Mouse (Mus musculus) cerebral cortex, adult 2 months (tissue): ENCODE data around the gene Ugt2b1.

ENCODE experiments used
- WGBS: fragments of 180-500 bp; shearing (Covaris S2); methylation state at CpG from one replicate; pipeline ENCODE4 v1.1.7; 2018; 5-methylcytosine and 5-hydroxymethylcytosine counted together

The Ugt2b1 gene

DNA sequence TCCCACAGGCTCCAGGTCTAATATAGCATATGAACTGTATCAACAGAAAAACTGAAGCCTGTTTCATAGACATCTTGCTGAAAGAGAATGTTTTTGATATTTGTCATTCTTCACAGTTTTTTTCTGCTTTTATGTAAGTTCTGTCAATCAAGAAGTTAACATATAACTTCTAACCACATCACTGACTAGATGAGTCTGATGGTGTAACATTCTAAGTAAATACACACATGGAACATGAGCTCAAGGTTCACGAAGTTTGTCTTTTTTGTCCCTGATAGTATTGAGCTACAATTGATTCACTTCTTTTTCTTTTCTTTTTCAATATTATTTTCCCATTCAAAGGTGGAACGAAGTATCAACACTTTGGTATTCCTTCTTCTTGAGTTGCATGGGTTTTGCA is at the start of gene Ugt2b1:
Gene Ugt2b1 (minus strand): TSS at position 105 of the 400 bp plus-strand sequence.
- WGBS = 81% methylated on average over 2 of the region's 2 CpGs

DNA sequence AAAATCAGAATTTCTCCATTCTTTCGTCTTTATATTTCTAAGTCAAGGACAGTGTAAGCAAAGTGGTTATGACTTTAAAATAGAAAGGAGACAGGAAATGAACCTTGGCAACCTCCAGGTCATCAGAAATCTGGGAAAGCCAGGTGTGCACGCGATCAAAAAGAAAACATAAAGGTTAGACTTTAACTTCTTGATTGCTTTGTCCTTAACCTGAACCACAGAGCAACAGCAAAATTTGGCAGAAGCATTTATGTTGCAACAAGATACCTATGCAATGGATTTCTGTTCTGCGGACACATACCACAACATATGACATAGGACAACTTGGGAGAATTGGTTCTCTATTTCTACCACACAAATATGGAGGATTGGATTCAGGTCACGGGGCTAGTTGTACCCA is 40.9 kb upstream of the Ugt2b1 start:
- 92% methylated on average over 5 of the region's 5 CpGs for WGBS

DNA sequence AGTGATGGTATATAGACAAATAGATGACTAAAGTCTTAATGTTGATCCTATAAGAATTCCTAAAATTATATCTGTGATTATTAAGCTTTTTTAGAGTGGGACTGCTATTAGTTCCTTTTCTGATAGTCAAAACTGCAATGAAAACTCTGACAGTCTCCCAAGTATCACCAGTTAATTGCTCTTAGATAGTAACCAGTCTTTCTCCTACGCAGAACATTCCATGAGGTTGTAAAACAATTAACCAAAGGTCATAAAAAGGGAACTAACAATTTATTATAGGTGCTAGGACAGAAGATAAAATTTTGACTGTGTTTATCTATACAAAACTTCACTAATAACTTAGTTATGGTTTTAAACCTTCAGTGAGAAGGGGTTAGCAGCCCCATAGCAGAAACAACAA is 36.5 kb upstream of the Ugt2b1 start:
- WGBS = 87% methylated on average over 1 of the region's 1 CpGs

GRCm38 (mm10) chr5:86961587-86962358 is 35.4 kb upstream of the Ugt2b1 start:
- 76% methylated on average over 3 of the region's 3 CpGs for WGBS

- WGBS = 80% methylated on average over 3 of the region's 3 CpGs
These were observed 34.2 kb upstream of the Ugt2b1 start for GRCm38 (mm10) chr5:86960504-86960903.

DNA sequence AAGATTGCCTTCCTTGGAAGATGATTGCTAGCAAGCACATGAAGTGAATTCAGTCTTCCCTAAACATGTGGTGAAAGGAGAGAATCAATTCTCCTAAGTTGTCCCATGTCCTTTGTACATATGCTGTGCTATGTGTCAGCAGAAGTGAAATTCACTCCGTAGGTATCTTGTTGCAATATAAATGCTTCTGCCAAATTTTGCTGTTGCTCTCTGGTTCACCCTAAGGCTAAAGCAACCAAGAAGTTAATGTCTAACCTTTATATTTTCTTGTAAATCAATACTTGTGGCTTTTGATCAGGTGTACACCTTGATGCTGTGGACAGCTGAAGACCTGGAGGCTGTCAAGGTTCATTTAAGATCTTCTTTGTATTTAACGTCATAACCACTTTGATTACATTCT is 15.8 kb upstream of the Ugt2b1 start:
- WGBS = 89% methylated on average over 2 of the region's 2 CpGs

- 66% methylated on average over 3 of the region's 3 CpGs for WGBS
These were observed 5.6 kb downstream of the Ugt2b1 start for GRCm38 (mm10) chr5:86920661-86921233.

DNA sequence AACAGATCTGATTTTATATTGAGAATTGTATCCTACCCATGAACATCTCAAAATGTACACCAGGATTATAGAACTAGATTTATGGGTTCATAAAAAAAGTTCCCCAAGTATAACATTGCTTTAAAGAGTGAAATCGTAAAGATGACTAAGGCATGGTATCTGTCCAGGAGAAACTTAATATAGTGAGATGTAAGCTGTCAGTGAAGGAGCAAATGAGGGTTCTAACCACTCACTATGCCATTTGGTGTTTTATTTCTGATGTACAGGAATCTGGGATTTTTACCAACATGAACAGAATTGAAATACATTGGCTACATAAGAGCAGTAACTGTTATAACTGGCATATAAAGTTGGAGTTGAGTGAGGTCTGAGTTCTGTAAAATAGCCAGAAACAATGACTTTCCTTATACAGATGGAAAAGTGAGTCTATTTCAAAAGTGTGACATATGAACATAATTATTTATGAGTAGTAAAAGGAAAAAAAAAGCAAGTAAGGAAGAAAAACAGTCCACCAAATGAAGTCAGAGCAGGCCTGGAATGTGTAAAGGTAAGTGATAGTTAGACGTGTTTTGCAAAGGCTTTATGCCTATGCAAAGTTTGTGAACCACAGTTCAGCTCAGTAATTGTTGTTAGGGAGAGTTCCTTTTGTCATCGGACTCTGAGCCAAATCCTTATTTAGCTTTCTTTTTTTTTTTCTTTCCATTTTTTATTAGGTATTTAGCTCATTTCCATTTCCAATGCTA is 14.8 kb downstream of the Ugt2b1 start:
- 59% methylated on average over 3 of the region's 3 CpGs for WGBS

DNA sequence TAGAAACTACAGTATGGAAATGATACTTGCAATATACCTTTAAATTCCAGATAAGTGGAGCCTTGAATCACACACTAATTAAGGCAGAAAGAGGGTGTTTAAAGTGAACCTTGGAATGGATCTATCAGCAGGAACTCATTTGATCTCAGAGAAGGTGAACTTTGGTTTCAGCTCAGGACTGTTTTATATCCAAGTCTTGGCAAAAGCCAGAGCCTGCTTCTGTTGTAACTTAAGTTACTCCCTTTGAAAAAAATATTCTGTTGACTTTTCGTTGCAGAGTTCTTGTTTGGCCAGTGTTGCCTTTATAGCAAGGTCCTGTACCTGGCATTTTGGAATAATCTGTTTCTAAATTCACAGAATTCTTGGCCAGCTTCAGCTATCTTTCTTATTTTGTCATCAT is 15.6 kb downstream of the Ugt2b1 start:
- WGBS = 51% methylated on average over 1 of the region's 1 CpGs

DNA sequence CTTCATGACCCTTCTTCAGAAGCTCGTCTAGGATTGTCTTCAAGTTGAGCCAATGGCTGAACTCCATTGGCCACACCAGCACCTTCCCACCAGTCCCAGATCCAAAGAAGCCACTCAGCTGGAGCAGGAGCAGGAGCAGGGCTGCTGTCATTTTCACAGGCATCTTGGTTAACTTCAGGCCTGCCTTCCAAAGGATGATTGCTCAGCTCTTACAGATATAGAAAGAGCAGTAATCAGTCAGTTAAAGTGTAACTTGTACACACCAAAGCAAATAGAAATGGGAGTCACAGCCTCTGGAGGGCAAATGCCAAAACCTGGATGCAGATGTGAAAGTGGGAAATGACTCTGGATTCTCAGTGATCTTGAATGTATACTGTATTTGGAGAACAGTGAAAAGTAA is 19.6 kb downstream of the Ugt2b1 start, which contains the start of gene Ugt2b34:
Gene Ugt2b34 (minus strand): TSS at position 180 of the 400 bp plus-strand sequence.
- 78% methylated on average over 1 of the region's 1 CpGs for WGBS

DNA sequence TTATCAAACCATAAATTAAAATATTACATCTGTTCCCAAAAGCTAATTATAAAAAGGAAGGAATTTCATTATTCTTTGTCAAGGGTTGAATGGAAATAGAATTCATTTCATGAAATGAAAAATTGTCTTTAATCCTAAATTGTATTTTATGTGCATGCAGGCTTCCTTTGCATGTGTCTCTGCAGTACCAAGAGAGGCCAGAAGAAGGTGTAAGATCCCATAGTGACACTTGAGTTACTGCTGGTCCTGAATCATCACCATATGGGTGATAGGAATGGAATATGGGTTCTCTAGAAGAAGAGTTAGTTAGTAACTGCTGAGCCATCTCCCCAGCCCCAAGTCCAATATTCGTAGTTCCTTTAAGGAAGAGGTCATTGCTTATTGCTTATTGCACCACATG is 36.4 kb downstream of the Ugt2b1 start:
- 86% methylated on average over 1 of the region's 1 CpGs for WGBS

- 85% methylated on average over 1 of the region's 1 CpGs for WGBS
These were observed 37.9 kb downstream of the Ugt2b1 start for GRCm38 (mm10) chr5:86888420-86888819.

DNA sequence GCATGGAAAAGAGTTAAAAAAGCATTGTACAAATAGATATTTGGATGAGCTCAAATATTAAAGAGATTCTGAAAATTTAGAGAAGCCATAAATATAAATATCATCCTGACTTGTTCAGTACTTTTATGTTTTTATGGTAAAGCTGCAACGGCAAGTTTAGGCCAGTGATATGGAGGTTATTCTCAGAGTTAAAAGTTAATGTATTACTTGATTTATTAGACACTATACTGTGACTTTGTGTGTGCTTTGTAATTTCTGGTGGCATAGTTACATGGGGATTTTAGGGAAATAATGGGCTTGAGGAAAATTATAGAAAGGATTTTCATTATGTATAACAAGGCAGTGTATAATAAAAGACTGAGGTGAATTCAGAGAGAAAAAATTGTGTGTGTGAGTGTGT is 39.2 kb downstream of the Ugt2b1 start:
- 82% methylated on average over 1 of the region's 1 CpGs for WGBS

- 34% methylated on average over 3 of the region's 3 CpGs for WGBS
These were observed 39.7 kb downstream of the Ugt2b1 start for GRCm38 (mm10) chr5:86886620-86887019.

DNA sequence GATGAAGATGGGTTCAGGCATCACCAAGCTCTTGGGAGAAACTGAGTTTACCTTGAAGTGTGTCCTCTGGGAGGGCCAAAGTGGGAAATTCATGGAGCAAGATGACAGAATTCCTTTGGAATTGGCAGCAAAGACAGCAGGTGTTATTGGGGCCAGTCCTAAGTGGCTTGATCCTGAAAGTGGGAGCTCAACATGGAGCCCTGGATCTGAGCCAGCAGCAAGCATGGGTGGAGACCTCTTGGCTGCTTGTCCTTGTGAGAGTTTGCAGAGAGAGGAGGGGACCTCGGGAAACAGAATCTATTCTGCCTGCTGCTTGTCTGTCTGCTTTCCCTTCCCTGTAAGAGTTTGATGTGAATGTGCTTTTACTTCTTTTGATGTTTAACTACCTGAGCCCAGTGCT is 54.5 kb downstream of the Ugt2b1 start:
- 35% methylated on average over 1 of the region's 1 CpGs for WGBS
